Mouse (Mus musculus) liver, adult 2 months (tissue): ENCODE results near the gene Casq1.

Experiments used
- CTCF ChIP-seq: fragments of 200-500 bp; IDR thresholded peaks from 2 replicates; pipeline ENCODE4 v1.5.1; 2011; ENCODE audit warnings: low read depth, low read length, control low read depth
- POLR2A ChIP-seq: fragments of 200-500 bp; IDR thresholded peaks from 2 replicates; pipeline ENCODE4 v1.6.1; 2011; ENCODE audit warnings: low read length, control low read depth; ENCODE audit not compliant: insufficient read depth; ENCODE audit errors: extremely low read depth

DNA sequence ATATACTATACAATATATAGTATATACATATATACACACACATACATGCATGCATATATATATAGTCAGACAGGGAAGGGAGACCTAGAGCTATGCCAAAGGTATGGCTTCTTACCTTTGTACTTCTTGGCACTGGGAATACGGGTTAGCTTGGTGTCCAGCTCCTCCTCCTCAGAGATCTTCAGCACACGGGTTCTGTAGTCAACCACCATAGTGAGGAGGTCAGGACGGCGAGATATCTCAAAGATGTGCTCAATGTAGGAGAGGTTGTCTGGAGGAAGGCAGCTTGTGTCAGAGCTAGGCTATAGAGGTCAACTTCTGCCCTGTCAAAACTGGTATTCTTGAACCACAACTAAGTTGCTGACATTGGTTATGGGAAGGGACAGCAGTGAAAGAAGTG, 20.7 kb downstream of the Casq1 start:
- TF ChIP-seq CTCF, result no peak
- no peak for TF ChIP-seq POLR2A
